Mouse (Mus musculus) thymus, postnatal 14 days (tissue): Measurements from ENCODE around the gene Cdhr5.
A peak's percentile ranks its signal among the peaks of the same experiment; 100 is the strongest.

Source experiments
- DNase-seq: peaks from one replicate; pipeline ENCODE4 v3.0.0; 2021

Gene Cdhr5

DNA sequence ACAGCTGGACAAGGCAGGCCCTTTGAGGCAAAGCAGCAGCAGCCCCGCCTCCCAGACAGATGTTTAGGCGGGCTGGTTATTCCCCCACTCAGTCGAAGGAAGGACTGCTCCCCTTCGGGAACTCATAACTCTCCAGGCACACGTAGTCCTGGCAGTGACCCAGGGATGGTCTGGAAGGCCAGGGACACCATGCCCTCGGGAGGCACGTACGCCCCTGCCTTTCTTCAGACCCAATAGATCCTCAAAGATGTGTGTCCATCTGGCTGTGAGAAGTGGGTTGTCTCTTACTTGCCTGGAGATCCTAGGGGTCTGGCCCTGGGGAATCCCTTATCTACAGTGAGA lies 54.5 kb downstream of the Cdhr5 start:
- no peak for DNase-seq

DNA sequence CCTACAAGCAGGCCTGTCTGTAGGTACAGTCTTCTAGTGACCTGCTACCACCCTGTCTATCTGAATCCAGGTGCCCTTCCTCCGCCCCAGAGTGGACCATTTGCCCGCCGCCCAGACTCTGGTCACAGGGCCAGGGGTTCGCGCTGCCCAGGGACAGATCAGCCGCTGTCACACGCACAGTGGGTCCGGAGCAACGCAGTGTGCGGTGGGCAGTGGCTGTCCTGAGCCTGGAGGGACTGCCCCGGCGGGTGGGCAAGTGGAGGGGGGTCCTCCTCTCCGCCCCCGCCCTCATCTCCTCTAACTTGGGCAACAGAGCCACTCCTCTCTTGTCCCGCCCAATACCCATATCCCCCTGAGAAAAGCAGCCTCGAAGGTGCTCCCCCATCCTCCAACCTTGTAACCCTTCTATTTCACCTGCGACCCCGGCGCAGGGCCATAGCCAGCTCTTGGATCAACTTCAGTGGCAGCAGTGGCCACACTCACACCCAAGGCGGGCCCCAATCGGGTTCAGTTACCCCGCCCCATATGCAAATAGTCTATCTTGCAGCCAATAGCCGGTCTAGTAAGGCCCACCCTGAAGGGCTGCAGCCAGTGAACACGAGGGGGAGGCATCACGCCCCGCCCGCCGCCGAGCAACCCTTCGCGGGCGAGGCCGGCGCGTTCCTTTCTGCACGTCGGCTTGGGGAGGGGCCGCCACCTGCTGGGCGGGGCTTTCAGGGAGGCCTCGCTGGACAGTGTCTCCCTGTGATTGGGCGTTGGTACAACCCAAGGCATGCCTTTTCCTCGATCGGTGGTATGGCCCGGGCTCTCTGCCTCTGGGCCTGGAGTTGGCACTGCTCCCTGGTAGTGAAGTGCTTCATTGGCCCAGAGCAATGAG lies 55.1 kb downstream of the Cdhr5 start:
- peak; percentile 94 for DNase-seq

GRCm38 (mm10) chr7:141220377-141220776 lies 56.2 kb downstream of the Cdhr5 start:
- DNase-seq: no peak

- DNase-seq: no peak
These were observed 57.0 kb downstream of the Cdhr5 start for GRCm38 (mm10) chr7:141219558-141220099.
